Mouse (Mus musculus) midbrain, embryonic 12.5 days (tissue): ENCODE measurements around the gene Sstr3. TPM values are rescaled to one million over a fixed set of nuclear protein-coding genes. Genes with fewer than 3 reads are reported as not detected.

Source experiments
- polyA plus RNA-seq: library from polyadenylated mRNA; unstranded; fragments of >200 nt; fragmentation: Nextera tagmentation; extraction: Ambion mirVana; gene quantifications from 2 replicates; pipeline ENCODE4 v1.2.1, GENCODE M21; 2016

Gene Sstr3
- polyA plus RNA-seq, 1 experiment from 2014 or later: 0.05 TPM

Other genes with a start within 250 kb of the Sstr3 start
- gene Csf2rb2, start 239.0 kb downstream of the Sstr3 start, polyA plus RNA-seq: 0.18 and 0.52 TPM in 2 replicates
- 0.97 and 1.1 TPM in 2 replicates for gene Csf2rb, start 218.9 kb downstream of the Sstr3 start, polyA plus RNA-seq
- gene Tex33, start 148.8 kb downstream of the Sstr3 start, polyA plus RNA-seq: not detected in 2 replicates
- 4.9 and 5.5 TPM in 2 replicates for gene Tst, start 138.8 kb downstream of the Sstr3 start, polyA plus RNA-seq
- gene Mpst, start 138.3 kb downstream of the Sstr3 start, polyA plus RNA-seq: 2.0 and 2.1 TPM in 2 replicates
- 76.1 and 84.8 TPM in 2 replicates for gene Kctd17, start 116.1 kb downstream of the Sstr3 start, polyA plus RNA-seq
- 0.05 TPM in 1 of 2 replicates, not detected in the other for gene Tmprss6, start 76.1 kb downstream of the Sstr3 start, polyA plus RNA-seq
- gene Il2rb, start 49.4 kb downstream of the Sstr3 start, polyA plus RNA-seq: not detected in 2 replicates
- gene C1qtnf6, start 13.3 kb downstream of the Sstr3 start, polyA plus RNA-seq: 8.2 and 9.0 TPM in 2 replicates
- gene Rac2, start 28.1 kb upstream of the Sstr3 start, polyA plus RNA-seq: 4.5 and 6.9 TPM in 2 replicates
- gene Cyth4, start 52.4 kb upstream of the Sstr3 start, polyA plus RNA-seq: 5.4 and 6.9 TPM in 2 replicates
- gene Elfn2, start 174.1 kb upstream of the Sstr3 start, polyA plus RNA-seq: 0.88 and 2.2 TPM in 2 replicates
- gene Mfng, start 228.8 kb upstream of the Sstr3 start, polyA plus RNA-seq: 119 and 137 TPM in 2 replicates